Mouse (Mus musculus) intestine, embryonic 14.5 days (tissue): ENCODE measurements at regions not wholly inside any gene's neighbourhood (a gene's known extent, or its start where the extent isn't known, plus 50 kb on each side); places are given as distances from the start of the nearest gene placed in this dataset.

Source experiments
- ATAC-seq: fragments of 200-750 bp; cut with Nextera tagmentation; replicated peaks from 2 replicates; pipeline ENCODE4 v1.8.0; 2017; ENCODE audit warnings: low read depth, moderate number of reproducible peaks, moderate TSS enrichment, moderate library complexity; ENCODE audit not compliant: low FRiP score, low TSS enrichment
- DNase-seq: peaks from one replicate; pipeline ENCODE4 v3.0.0-alpha.2; 2018; ENCODE audit warnings: low spot score
- H3K27ac ChIP-seq: fragments of 300-500 bp; sonication (generic); 2 replicates; pipeline ENCODE4 v1.5.1; 2014; ENCODE audit warnings: low read depth, mild to moderate bottlenecking, control low read depth
- H3K27me3 ChIP-seq: fragments of 300-500 bp; sonication (generic); replicated peaks from 2 replicates; pipeline ENCODE4 v1.6.1; 2014; ENCODE audit warnings: low read length, control low read depth; ENCODE audit not compliant: control insufficient read depth, insufficient read depth
- H3K36me3 ChIP-seq: fragments of 300-500 bp; sonication (generic); 2 replicates; pipeline ENCODE4 v1.6.1; 2014; ENCODE audit warnings: low read length, control low read depth; ENCODE audit not compliant: control insufficient read depth, insufficient read depth
- H3K4me1 ChIP-seq: fragments of 300-500 bp; sonication (generic); replicated peaks from 2 replicates; pipeline ENCODE4 v1.6.1; 2014; ENCODE audit warnings: low read length, control low read depth, mixed read lengths; ENCODE audit not compliant: control insufficient read depth, insufficient read depth
- H3K4me2 ChIP-seq: fragments of 300-500 bp; sonication (generic); 2 replicates; pipeline ENCODE4 v1.6.1; 2014; ENCODE audit warnings: low read length
- H3K4me3 ChIP-seq: fragments of 300-500 bp; sonication (generic); 2 replicates; pipeline ENCODE4 v1.5.1; 2014; ENCODE audit warnings: low read depth, low read length, control low read depth, mixed read lengths
- H3K9ac ChIP-seq: fragments of 300-500 bp; sonication (generic); 2 replicates; pipeline ENCODE4 v1.6.1; 2014; ENCODE audit warnings: mild to moderate bottlenecking, low read length
- H3K9me3 ChIP-seq: fragments of 300-500 bp; sonication (generic); 2 replicates; pipeline ENCODE4 v1.6.1; 2016; ENCODE audit warnings: low read length, control low read depth; ENCODE audit not compliant: control insufficient read depth
- WGBS: fragments of 180-500 bp; shearing (Covaris S2); extraction: QIAGEN DNeasy Blood & Tissue Kit; methylation state at CpG from one replicate; pipeline ENCODE4 v1.1.7; 2014; 5-methylcytosine and 5-hydroxymethylcytosine counted together

- Histone ChIP-seq H3K4me1 (no peaks in the 10 kb centered on the region), H3K27ac (no peak overlapping the region), H3K36me3 (no peaks in the 10 kb centered on the region), H3K9me3 (no peaks in the 10 kb centered on the region), H3K4me2 (no peak overlapping the region), H3K27me3 (no peaks in the 10 kb centered on the region), H3K9ac (no peak overlapping the region), H3K4me3 (no peak overlapping the region)
- ATAC-seq, result no peak
- DNase-seq, result no peak
- WGBS, result 70% methylated on average over 4 of the region's 4 CpGs
These were observed 118.9 kb upstream of the Tbl1x start for GRCm38 (mm10) chrX:77391760-77392446.

- H3K4me3 ChIP-seq, result no peak overlapping the region
- H3K27ac ChIP-seq, result no peak overlapping the region
- H3K36me3 ChIP-seq, result no peaks in the 10 kb centered on the region
- H3K27me3 ChIP-seq, result no peaks in the 10 kb centered on the region
- H3K9me3 ChIP-seq, result no peaks in the 10 kb centered on the region
- H3K9ac ChIP-seq, result no peak overlapping the region
- no peak for ATAC-seq
- DNase-seq, result no peak
- WGBS, result 88% methylated on average over 3 of the region's 3 CpGs
- H3K4me1 ChIP-seq, result no peaks in the 10 kb centered on the region
- H3K4me2 ChIP-seq, result no peak overlapping the region
These were observed 103.9 kb upstream of the Tbl1x start for GRCm38 (mm10) chrX:77406896-77407295.

- Histone ChIP-seq H3K4me1 (no peaks in the 10 kb centered on the region), H3K36me3 (no peaks in the 10 kb centered on the region), H3K27me3 (no peaks in the 10 kb centered on the region), H3K4me3 (no peak overlapping the region), H3K4me2 (no peak overlapping the region), H3K9ac (no peak overlapping the region), H3K27ac (no peak overlapping the region), H3K9me3 (no peaks in the 10 kb centered on the region)
- 50% methylated on average over 3 of the region's 3 CpGs for WGBS
- DNase-seq (no peak), ATAC-seq (no peak)
These were observed 102.9 kb upstream of the Tbl1x start for GRCm38 (mm10) chrX:77407925-77408324.

GRCm38 (mm10) chrX:77409370-77409769, 101.4 kb upstream of the Tbl1x start:
- 63% methylated on average over 7 of the region's 7 CpGs for WGBS
- DNase-seq, result no peak
- Histone ChIP-seq H3K27ac (no peak overlapping the region), H3K4me3 (no peak overlapping the region), H3K36me3 (no peaks in the 10 kb centered on the region), H3K4me2 (no peak overlapping the region), H3K27me3 (no peaks in the 10 kb centered on the region), H3K9me3 (no peaks in the 10 kb centered on the region), H3K9ac (no peak overlapping the region), H3K4me1 (no peaks in the 10 kb centered on the region)
- no peak for ATAC-seq

- Histone ChIP-seq H3K27ac (no peak overlapping the region), H3K27me3 (no peaks in the 10 kb centered on the region)
- ATAC-seq, result no peak
These were observed 100.0 kb upstream of the Tbl1x start for GRCm38 (mm10) chrX:77410812-77411211.

GRCm38 (mm10) chrX:77414156-77414555, 96.7 kb upstream of the Tbl1x start:
- no peak for DNase-seq
- no peak overlapping the region for H3K9ac ChIP-seq
- H3K4me1 ChIP-seq, result no peaks in the 10 kb centered on the region
- H3K4me3 ChIP-seq, result no peak overlapping the region
- H3K36me3 ChIP-seq, result no peaks in the 10 kb centered on the region
- H3K27ac ChIP-seq, result no peak overlapping the region
- no peaks in the 10 kb centered on the region for H3K27me3 ChIP-seq
- H3K4me2 ChIP-seq, result no peak overlapping the region
- no peak for ATAC-seq
- no peaks in the 10 kb centered on the region for H3K9me3 ChIP-seq

More at GRCm38 (mm10) chrX:77410812-77411211, 100.0 kb upstream of the Tbl1x start:
- H3K36me3 ChIP-seq, result no peaks in the 10 kb centered on the region
- no peak for DNase-seq
- no peaks in the 10 kb centered on the region for H3K9me3 ChIP-seq
- no peak overlapping the region for H3K9ac ChIP-seq
- no peak overlapping the region for H3K4me3 ChIP-seq
- H3K4me2 ChIP-seq, result no peak overlapping the region
- H3K4me1 ChIP-seq, result no peaks in the 10 kb centered on the region

- H3K36me3 ChIP-seq, result no peaks in the 10 kb centered on the region
- no peaks in the 10 kb centered on the region for H3K9me3 ChIP-seq
- no peak overlapping the region for H3K9ac ChIP-seq
- ATAC-seq (no peak), DNase-seq (no peak)
- H3K4me1 ChIP-seq, result no peaks in the 10 kb centered on the region
- H3K27ac ChIP-seq, result no peak overlapping the region
- H3K4me3 ChIP-seq, result no peak overlapping the region
- no peak overlapping the region for H3K4me2 ChIP-seq
- H3K27me3 ChIP-seq, result no peaks in the 10 kb centered on the region
These were observed 93.0 kb upstream of the Tbl1x start for GRCm38 (mm10) chrX:77417766-77418165.

- H3K36me3 ChIP-seq, result no peaks in the 10 kb centered on the region
- no peaks in the 10 kb centered on the region for H3K9me3 ChIP-seq
- H3K4me2 ChIP-seq, result no peak overlapping the region
- H3K27ac ChIP-seq, result no peak overlapping the region
- ATAC-seq (no peak), DNase-seq (no peak)
- no peaks in the 10 kb centered on the region for H3K4me1 ChIP-seq
- no peaks in the 10 kb centered on the region for H3K27me3 ChIP-seq
- H3K9ac ChIP-seq, result no peak overlapping the region
- WGBS, result 55% methylated on average over 2 of the region's 2 CpGs
- H3K4me3 ChIP-seq, result no peak overlapping the region
These were observed 88.6 kb upstream of the Tbl1x start for GRCm38 (mm10) chrX:77422206-77422605.
